Mouse (Mus musculus) ovary, adult 18-20 months (tissue): ENCODE measurements around the gene Tapbpl.
A peak's percentile ranks its signal among the peaks of the same experiment; 100 is the strongest.

Source experiments
- DNase-seq: peaks from one replicate; pipeline ENCODE4 v3.0.0; 2022; ENCODE audit warnings: low spot score, mixed read lengths

Gene Tapbpl

DNA sequence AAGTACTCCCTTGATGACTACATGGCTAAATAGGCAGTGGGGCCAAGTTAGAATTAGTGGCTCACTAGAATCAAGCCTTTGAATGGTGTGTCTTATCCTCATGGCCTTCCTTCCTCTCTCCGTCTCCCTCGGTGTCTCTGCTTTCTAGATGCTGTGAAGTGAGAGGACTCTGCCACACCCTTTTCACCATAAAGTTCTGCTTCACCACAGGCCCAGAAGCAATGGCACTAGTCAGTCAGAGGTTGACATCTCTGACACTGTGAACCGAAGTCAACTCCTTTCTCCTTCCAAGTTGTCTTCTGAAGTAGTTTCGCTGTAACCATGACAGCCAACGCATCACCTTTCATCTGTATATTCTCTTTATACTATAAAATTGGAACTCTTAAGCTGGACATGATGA, 7.9 kb upstream of the Tapbpl start:
- no peak for DNase-seq

- no peak for DNase-seq
Observed at GRCm38 (mm10) chr6:125238396-125238795, 6.7 kb upstream of the Tapbpl start.

GRCm38 (mm10) chr6:125237421-125237820, 5.8 kb upstream of the Tapbpl start:
- DNase-seq, result no peak

- DNase-seq, result no peak
Observed at GRCm38 (mm10) chr6:125236782-125237181, 5.1 kb upstream of the Tapbpl start, which contains the start of gene Cd27. TSS of gene Cd27 (minus strand) at chr6:125237010.

- no peak for DNase-seq
Observed at GRCm38 (mm10) chr6:125236341-125236740, 4.7 kb upstream of the Tapbpl start.

DNA sequence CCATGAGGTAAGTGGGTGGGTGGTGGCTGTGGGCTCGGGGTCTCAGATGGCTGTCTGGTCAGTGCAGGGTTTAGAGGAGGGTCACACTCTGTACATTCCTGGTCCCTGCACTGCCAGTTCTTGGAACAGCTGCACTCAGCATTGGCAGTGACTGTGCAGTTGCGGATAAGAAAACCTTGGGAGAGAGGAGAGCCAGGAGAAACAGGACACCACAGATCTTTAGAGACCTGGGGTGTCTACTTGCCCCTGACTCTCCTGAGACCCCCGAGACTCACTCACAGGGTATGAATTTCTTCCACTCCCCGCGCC, 2.8 kb upstream of the Tapbpl start:
- no peak for DNase-seq

DNA sequence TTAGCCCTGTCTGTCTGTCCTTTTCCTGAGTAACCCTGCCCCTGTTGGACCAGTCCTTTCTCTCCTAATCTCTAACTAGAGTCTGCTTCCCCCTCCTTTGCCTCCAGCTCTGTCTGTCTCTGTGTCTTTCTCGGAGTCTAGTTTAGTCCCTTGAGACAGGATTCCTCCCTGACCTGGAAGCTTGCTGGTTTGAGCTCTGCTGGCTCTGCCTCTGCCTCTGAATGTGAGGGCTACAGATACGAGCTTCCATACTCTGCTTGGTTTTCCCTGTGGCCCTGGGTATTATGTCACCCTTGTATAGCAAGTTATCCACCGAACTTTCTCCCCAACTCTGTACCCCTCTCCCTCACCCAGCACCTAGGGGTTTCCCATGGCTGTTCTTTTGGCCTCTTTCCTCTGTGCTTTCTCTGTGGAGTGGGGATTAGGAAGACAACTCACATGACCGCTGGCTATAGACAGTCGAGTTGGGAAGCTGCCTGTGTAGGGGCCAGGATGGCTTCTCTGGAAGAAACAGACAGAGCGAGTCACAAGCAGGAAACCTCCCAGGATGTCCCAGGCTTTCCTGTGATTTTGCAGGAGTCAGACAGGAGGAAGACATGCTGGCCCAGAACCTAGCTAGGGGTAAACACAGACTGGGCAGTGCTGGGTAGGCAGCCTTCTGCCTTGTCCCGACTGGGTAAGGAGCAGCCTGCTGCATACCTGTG, 2.3 kb upstream of the Tapbpl start:
- DNase-seq, result no peak

DNA sequence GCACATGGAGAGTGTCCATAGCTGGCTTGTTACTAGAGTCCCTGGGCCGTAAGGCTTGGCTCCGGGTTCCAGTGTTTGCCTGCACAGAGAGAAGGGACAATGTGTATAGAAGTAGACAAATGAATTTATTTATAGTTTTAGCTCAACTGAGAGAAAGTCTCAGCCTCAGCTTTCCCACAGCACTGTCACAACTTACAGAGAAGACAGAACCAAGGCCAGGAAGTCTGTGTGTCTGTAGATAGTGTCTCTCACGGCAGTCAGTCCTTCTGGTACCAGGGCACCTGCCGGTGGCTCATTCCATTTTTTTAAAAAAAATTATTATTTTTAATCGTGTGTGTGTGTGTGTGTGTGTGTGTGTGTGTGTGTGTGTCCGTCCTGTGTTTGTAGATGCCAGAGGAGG, 856 bp upstream of the Tapbpl start:
- DNase-seq, result no peak

- no peak for DNase-seq
Observed at GRCm38 (mm10) chr6:125232045-125232437, 381 bp upstream of the Tapbpl start.

DNA sequence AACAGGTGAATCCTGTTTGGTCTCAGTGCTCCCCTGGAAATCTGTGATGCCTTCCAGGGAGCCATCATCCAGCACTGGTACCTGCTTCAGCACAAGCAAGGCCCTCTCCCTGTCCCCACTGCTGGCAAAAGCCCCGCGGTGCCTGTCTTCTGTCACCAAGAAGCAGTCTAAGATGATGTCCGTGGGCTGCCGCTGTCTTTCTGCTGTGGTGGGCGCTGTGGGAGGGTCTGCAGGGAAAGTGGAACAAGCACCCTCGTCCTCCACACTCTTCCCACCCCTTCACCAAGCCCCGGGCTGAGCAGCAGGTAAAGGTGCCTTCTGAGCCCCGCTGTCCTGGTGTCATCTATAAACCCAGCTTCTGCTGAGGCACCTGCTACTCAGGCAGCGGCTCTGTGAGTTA, 1.1 kb downstream of the Tapbpl start:
- DNase-seq, result no peak

GRCm38 (mm10) chr6:125225518-125226115, 6.0 kb downstream of the Tapbpl start:
- DNase-seq, result no peak

GRCm38 (mm10) chr6:125222577-125222976, 9.1 kb downstream of the Tapbpl start:
- no peak for DNase-seq

- no peak for DNase-seq
Observed at GRCm38 (mm10) chr6:125222146-125222545, 9.5 kb downstream of the Tapbpl start.

DNA sequence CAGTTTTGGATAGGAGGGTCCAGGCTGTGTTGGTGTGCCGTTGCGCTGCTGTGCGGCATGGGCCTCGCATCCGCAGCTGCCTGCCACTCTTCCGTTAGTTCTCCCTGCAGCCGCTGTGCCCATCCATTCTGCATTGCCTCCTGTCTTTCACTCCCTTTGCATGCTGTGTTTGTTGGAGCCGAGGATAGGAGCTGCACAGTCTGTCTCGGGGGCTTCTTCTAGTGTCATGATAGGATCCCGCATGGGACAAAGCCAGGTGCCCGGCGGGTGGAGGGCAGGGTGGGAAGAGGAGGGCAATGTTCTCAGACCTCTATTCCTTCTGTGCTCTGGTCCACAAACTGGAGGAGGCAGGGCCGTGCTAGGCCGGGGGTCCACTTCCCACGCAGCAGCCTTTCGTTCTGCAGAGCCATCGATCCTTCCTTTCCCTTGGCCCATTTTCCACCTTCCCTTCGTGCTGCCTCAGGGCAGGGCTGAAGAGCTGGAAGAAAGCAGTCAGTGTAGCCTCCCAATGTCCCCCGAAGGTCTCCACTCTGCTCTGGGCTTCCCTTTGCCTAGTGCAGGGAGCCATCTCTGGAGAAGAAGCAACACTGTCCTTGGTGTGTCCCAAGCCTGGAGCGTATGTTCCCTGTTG, 10.4 kb downstream of the Tapbpl start:
- no peak for DNase-seq

GRCm38 (mm10) chr6:125218963-125219362, 12.7 kb downstream of the Tapbpl start:
- no peak for DNase-seq

GRCm38 (mm10) chr6:125217899-125218298, 13.8 kb downstream of the Tapbpl start:
- DNase-seq, result no peak

DNA sequence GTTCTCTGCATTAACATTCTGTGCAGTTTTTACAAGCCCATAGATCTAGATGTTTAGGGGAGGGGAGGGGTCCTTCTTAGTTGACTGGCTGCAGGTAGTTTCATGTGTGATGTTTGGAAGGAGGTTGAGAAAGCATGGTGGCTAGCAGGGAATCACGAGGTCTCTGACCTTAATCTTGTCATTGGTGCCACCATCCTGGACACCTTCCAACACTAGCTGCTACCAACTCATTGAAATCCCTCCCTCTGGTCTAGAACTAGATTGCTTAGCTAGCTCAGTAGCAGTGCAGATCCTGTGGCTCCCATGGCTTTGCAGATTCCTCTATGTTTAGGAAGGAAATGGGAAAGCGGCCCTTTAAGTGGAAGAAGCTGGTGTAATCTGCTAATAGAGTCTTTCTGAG, 14.8 kb downstream of the Tapbpl start:
- DNase-seq, result no peak

- peak; percentile 92 for DNase-seq
Observed at GRCm38 (mm10) chr6:125215148-125215954, 16.3 kb downstream of the Tapbpl start, which contains the start of gene Vamp1. TSS of gene Vamp1 (plus strand) at chr6:125215551.

GRCm38 (mm10) chr6:125213715-125214114, 17.9 kb downstream of the Tapbpl start:
- no peak for DNase-seq

GRCm38 (mm10) chr6:125213129-125213528, 18.5 kb downstream of the Tapbpl start:
- no peak for DNase-seq

DNA sequence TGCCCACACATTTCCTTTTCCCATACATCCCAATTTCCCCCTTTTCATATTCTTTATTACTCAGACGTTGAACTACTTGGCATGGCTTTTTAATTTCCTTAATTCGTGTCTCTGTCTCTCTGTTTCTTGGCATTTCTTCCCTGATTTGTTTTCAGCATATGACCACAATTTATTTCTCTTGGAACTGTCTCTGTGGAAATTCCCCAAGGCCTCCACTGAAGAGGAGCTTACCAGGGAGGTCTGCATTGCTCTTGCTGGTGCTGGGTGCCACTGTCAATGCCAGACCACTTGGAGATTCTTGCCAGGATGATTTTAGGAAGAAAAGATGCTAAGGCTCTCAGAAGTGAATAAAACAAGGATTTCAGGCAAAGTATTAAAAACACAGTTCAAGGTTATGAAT, 19.0 kb downstream of the Tapbpl start:
- DNase-seq, result no peak

GRCm38 (mm10) chr6:125210436-125210835, 21.2 kb downstream of the Tapbpl start:
- no peak for DNase-seq

DNA sequence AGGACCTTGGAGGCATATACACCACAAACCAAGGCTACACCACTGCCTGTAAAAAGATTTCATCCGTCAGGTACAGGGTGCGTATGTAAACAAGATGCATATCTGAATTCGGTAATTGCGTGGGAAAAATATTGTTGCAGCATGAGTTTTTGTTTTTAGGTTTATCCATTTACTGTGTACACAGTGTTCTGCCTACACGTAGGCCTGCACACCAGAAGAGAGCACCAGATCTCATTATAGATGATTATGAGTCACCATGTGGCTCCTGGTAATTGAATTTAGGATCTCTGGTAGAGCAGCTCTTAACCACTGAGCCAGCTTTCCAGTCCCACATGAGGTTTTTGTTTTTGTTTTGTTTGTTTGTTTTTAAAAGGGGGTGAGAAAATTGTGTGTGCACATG, 34.5 kb downstream of the Tapbpl start:
- DNase-seq, result no peak
